Mouse (Mus musculus): Measurements from ENCODE around the gene Plekhg2. TPM values are rescaled to one million over a fixed set of nuclear protein-coding genes. Genes with fewer than 3 reads are reported as not detected.
A peak's percentile ranks its signal among the peaks of the same experiment; 100 is the strongest.

Plekhg2 gene
- polyA plus RNA-seq, 1 experiment, result not detected

DNA sequence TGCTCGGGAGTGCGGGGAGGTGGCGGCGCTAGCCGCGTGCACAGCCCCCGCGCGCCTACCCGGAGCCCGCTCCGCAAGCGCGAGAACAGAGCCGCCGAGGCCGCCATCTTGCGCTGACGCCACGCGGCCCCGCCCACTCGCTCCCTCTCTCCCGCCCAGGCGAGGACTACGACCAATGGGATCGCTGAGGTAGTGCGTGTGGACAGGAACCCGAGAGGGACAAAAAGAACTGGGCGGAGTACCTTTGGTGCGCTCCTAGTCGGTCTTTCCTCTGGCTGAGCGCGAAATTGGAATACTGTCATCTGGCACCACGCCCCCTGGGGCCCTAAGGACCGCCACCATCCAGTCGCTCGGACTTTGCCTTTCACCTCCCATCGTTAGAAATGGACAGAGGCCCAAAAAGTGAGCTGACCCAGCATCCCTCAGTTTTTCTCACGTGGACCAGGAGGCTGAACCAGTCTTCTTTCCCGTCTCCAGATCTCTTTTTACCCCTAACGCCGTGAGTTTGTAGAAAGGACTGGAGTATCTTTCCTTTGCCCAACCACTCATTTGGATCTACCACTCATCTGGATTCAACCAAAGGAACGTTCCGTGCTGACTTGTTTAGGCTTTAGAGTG is 60.4 kb downstream of the Plekhg2 start, which contains the start of gene Timm50:
Gene Timm50, minus strand, starts transcription at position 147 of the 618 bp plus-strand sequence.
- Histone ChIP-seq H3K27ac (ENCODE audit: insufficient read depth, low read depth, low read length) (no peak within 1 kb of the TSS), H3K4me1 (ENCODE audit: control insufficient read depth, insufficient read depth, low read length) (peaks cover 7% of the 10 kb centered on the region), H3K4me3 (ENCODE audit: insufficient read depth, low read depth, low read length) (peak within 1 kb of the TSS; percentile 65)
- TF ChIP-seq CTCF (IDR thresholded peaks at IDR 0.05; ENCODE audit: insufficient read depth, low read depth, low read length) (no peak), POLR2A (IDR thresholded peaks at IDR 0.05; ENCODE audit: insufficient read depth, low read depth, low read length) (peak; percentile 81)
- under 1% methylated on average over 45 of the region's 45 CpGs for WGBS

DNA sequence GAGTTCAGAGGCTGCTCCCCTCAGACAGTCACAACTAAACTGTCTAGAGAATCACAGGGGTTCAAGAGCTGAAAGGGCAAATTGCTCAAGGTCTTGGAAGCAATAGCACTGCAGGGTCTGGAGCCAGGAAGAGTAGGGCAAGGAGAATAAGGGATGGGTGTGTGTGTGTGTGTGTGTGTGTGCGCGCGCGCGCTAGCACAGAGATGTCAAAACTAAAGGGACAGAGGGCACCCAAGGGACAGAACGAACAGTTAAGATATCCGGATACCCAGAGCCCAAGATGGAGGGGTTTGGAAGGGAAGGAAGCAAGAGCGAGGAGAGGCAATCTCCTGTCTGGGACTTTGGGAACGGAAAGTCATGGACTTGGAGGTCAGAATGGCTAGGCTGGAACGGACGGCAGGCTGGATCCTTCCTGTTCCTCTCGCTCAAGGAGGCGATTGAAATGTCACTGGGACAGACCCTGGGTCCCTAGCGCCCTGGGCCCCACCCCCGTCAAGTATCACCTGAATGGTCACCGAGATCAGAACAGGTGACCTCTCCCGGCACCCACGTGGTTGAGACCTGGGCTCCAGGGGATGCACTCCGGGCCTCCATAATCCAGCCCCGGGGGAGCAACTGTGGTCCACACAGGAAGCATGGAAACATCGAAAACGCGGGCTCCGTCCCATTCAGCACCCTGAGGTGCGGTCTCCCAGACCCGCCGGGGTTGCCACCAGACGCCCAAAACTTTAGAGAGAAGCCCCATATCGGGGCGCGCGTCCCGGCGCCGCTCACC is 61.1 kb downstream of the Plekhg2 start:
- 6% methylated on average over 35 of the region's 35 CpGs for WGBS

DNA sequence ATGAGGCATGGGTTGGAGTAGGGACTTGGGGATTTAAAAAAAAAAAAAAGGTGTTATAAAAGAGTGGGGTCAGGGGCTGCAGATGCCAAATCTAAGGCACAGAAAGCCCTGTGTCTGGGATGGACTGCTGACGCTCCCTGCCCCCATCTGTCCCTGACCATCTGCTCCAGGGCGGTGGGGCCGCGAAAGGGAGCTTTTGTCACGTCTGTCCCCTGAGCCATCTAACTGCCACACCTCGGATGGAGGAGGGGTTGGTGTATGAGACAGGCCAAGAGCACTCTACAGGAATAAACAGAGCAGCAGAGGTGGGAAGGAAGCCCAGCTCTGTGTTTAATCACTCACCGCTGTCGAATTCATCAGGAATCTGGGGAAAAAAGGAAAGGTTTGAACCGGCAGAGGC is 62.7 kb downstream of the Plekhg2 start:
- Histone ChIP-seq H3K27ac (ENCODE audit: insufficient read depth, low read depth, low read length) (no peak overlapping the region), H3K4me1 (ENCODE audit: control insufficient read depth, insufficient read depth, low read length) (peaks cover 7% of the 10 kb centered on the region), H3K4me3 (ENCODE audit: insufficient read depth, low read depth, low read length) (no peak overlapping the region)
- TF ChIP-seq POLR2A (IDR thresholded peaks at IDR 0.05; ENCODE audit: insufficient read depth, low read depth, low read length), result no peak
- no peak for TF ChIP-seq CTCF (IDR thresholded peaks at IDR 0.05; ENCODE audit: insufficient read depth, low read depth, low read length)
- 56% methylated on average over 9 of the region's 9 CpGs for WGBS

More for the DNA sequence above, 61.1 kb downstream of the Plekhg2 start:
- TF ChIP-seq CTCF (IDR thresholded peaks at IDR 0.05; ENCODE audit: insufficient read depth, low read depth, low read length), result no peak
- no peak for TF ChIP-seq POLR2A (IDR thresholded peaks at IDR 0.05; ENCODE audit: insufficient read depth, low read depth, low read length)
- Histone ChIP-seq H3K27ac (ENCODE audit: insufficient read depth, low read depth, low read length) (no peak overlapping the region), H3K4me1 (ENCODE audit: control insufficient read depth, insufficient read depth, low read length) (peaks cover 7% of the 10 kb centered on the region), H3K4me3 (ENCODE audit: insufficient read depth, low read depth, low read length) (peak overlapping the region; percentile 65)

Other genes with a start within 250 kb of the Plekhg2 start
- not detected in 2 replicates for gene 9530053A07Rik, start 243.1 kb downstream of the Plekhg2 start, polyA plus RNA-seq (2012; ENCODE audit: insufficient read depth, insufficient read length, low replicate concordance, missing spikeins)
- gene Fbl, start 202.9 kb downstream of the Plekhg2 start, polyA plus RNA-seq (2012; ENCODE audit: insufficient read depth, insufficient read length, low replicate concordance, missing spikeins), result not detected in 2 replicates
- gene Dyrk1b, start 193.1 kb downstream of the Plekhg2 start, polyA plus RNA-seq (2012; ENCODE audit: insufficient read depth, insufficient read length, low replicate concordance, missing spikeins), result not detected in 2 replicates
- not detected in 2 replicates for gene Eid2, start 104.7 kb downstream of the Plekhg2 start, polyA plus RNA-seq (2012; ENCODE audit: insufficient read depth, insufficient read length, low replicate concordance, missing spikeins)
- not detected in 2 replicates for gene Eid2b, start 94.9 kb downstream of the Plekhg2 start, polyA plus RNA-seq (2012; ENCODE audit: insufficient read depth, insufficient read length, low replicate concordance, missing spikeins)
- gene Selenov, start 81.4 kb downstream of the Plekhg2 start, polyA plus RNA-seq (2012; ENCODE audit: insufficient read depth, insufficient read length, low replicate concordance, missing spikeins), result not detected in 2 replicates
- not detected in 2 replicates for gene Dll3, start 70.4 kb downstream of the Plekhg2 start, polyA plus RNA-seq (2012; ENCODE audit: insufficient read depth, insufficient read length, low replicate concordance, missing spikeins)
- gene Timm50, start 60.5 kb downstream of the Plekhg2 start, polyA plus RNA-seq (2012; ENCODE audit: insufficient read depth, insufficient read length, low replicate concordance, missing spikeins), result not detected in 2 replicates
- not detected in 2 replicates for gene Supt5, start 33.9 kb downstream of the Plekhg2 start, polyA plus RNA-seq (2012; ENCODE audit: insufficient read depth, insufficient read length, low replicate concordance, missing spikeins)
- 767 TPM in 1 of 2 replicates, not detected in the other for gene Rps16, start 21.9 kb downstream of the Plekhg2 start, polyA plus RNA-seq (2012; ENCODE audit: insufficient read depth, insufficient read length, low replicate concordance, missing spikeins)
- not detected in 2 replicates for gene Zfp36, start 7.7 kb upstream of the Plekhg2 start, polyA plus RNA-seq (2012; ENCODE audit: insufficient read depth, insufficient read length, low replicate concordance, missing spikeins)
- gene Med29, start 20.1 kb upstream of the Plekhg2 start, polyA plus RNA-seq (2012; ENCODE audit: insufficient read depth, insufficient read length, low replicate concordance, missing spikeins), result not detected in 2 replicates
- 1,326 TPM in 1 of 2 replicates, not detected in the other for gene Paf1, start 20.4 kb upstream of the Plekhg2 start, polyA plus RNA-seq (2012; ENCODE audit: insufficient read depth, insufficient read length, low replicate concordance, missing spikeins)
- not detected in 2 replicates for gene Gmfg, start 64.8 kb upstream of the Plekhg2 start, polyA plus RNA-seq (2012; ENCODE audit: insufficient read depth, insufficient read length, low replicate concordance, missing spikeins)
- gene Lrfn1, start 79.4 kb upstream of the Plekhg2 start, polyA plus RNA-seq (2012; ENCODE audit: insufficient read depth, insufficient read length, low replicate concordance, missing spikeins), result not detected in 2 replicates
- not detected in 2 replicates for gene Ifnl2, start 137.9 kb upstream of the Plekhg2 start, polyA plus RNA-seq (2012; ENCODE audit: insufficient read depth, insufficient read length, low replicate concordance, missing spikeins)
- not detected in 2 replicates for gene Ifnl3, start 150.2 kb upstream of the Plekhg2 start, polyA plus RNA-seq (2012; ENCODE audit: insufficient read depth, insufficient read length, low replicate concordance, missing spikeins)
- gene Sycn, start 168.3 kb upstream of the Plekhg2 start, polyA plus RNA-seq (2012; ENCODE audit: insufficient read depth, insufficient read length, low replicate concordance, missing spikeins), result not detected in 2 replicates
- not detected in 2 replicates for gene Nccrp1, start 174.7 kb upstream of the Plekhg2 start, polyA plus RNA-seq (2012; ENCODE audit: insufficient read depth, insufficient read length, low replicate concordance, missing spikeins)
- not detected in 2 replicates for gene Samd4b, start 225.5 kb upstream of the Plekhg2 start, polyA plus RNA-seq (2012; ENCODE audit: insufficient read depth, insufficient read length, low replicate concordance, missing spikeins)
- gene Pak4, start 225.6 kb upstream of the Plekhg2 start, polyA plus RNA-seq (2012; ENCODE audit: insufficient read depth, insufficient read length, low replicate concordance, missing spikeins), result not detected in 2 replicates